Mouse (Mus musculus) kidney, adult 11 months (tissue): ENCODE data around the gene Rab4a.

Source experiments
- DNase-seq: peaks from one replicate; pipeline ENCODE4 v3.0.0; 2022

Gene Rab4a

GRCm38 (mm10) chr8:123815325-123815724 is 9.5 kb downstream of the Rab4a start:
- no peak for DNase-seq

GRCm38 (mm10) chr8:123816939-123817338 is 11.2 kb downstream of the Rab4a start:
- DNase-seq = no peak

- DNase-seq = no peak
These were observed 12.0 kb downstream of the Rab4a start for GRCm38 (mm10) chr8:123817747-123818146.

- DNase-seq = peak; percentile 61
These were observed 14.2 kb downstream of the Rab4a start for GRCm38 (mm10) chr8:123819683-123820610.

GRCm38 (mm10) chr8:123820780-123821179 is 15.0 kb downstream of the Rab4a start:
- DNase-seq = no peak

GRCm38 (mm10) chr8:123823111-123823510 is 17.3 kb downstream of the Rab4a start:
- DNase-seq = no peak

- no peak for DNase-seq
These were observed 17.8 kb downstream of the Rab4a start for GRCm38 (mm10) chr8:123823532-123824123.

GRCm38 (mm10) chr8:123826001-123826400 is 20.2 kb downstream of the Rab4a start:
- no peak for DNase-seq

- no peak for DNase-seq
These were observed 21.0 kb downstream of the Rab4a start for GRCm38 (mm10) chr8:123826758-123827157.

- no peak for DNase-seq
These were observed 21.7 kb downstream of the Rab4a start for GRCm38 (mm10) chr8:123827523-123827922.

- peak; percentile 56 for DNase-seq
These were observed 27.0 kb downstream of the Rab4a start for GRCm38 (mm10) chr8:123832757-123833156.

- peak; percentile 27 for DNase-seq
These were observed 29.7 kb downstream of the Rab4a start for GRCm38 (mm10) chr8:123835451-123835850.

GRCm38 (mm10) chr8:123836354-123836753 is 30.6 kb downstream of the Rab4a start:
- DNase-seq = no peak

GRCm38 (mm10) chr8:123838496-123838895 is 32.7 kb downstream of the Rab4a start:
- no peak for DNase-seq

- DNase-seq = no peak
These were observed 35.0 kb downstream of the Rab4a start for GRCm38 (mm10) chr8:123840578-123841345.

GRCm38 (mm10) chr8:123842086-123842485 is 36.3 kb downstream of the Rab4a start:
- no peak for DNase-seq

- DNase-seq = no peak
These were observed 38.6 kb downstream of the Rab4a start for GRCm38 (mm10) chr8:123844341-123844740.

- DNase-seq = no peak
These were observed 39.3 kb downstream of the Rab4a start for GRCm38 (mm10) chr8:123845114-123845513.

GRCm38 (mm10) chr8:123845991-123846390 is 40.2 kb downstream of the Rab4a start:
- no peak for DNase-seq

GRCm38 (mm10) chr8:123846509-123846908 is 40.7 kb downstream of the Rab4a start:
- no peak for DNase-seq

GRCm38 (mm10) chr8:123847546-123847945 is 41.8 kb downstream of the Rab4a start:
- no peak for DNase-seq

GRCm38 (mm10) chr8:123849352-123849751 is 43.6 kb downstream of the Rab4a start:
- DNase-seq = no peak

GRCm38 (mm10) chr8:123851590-123851989 is 45.8 kb downstream of the Rab4a start:
- no peak for DNase-seq
